Mouse (Mus musculus): ENCODE results near the gene Gpr88.

DNA sequence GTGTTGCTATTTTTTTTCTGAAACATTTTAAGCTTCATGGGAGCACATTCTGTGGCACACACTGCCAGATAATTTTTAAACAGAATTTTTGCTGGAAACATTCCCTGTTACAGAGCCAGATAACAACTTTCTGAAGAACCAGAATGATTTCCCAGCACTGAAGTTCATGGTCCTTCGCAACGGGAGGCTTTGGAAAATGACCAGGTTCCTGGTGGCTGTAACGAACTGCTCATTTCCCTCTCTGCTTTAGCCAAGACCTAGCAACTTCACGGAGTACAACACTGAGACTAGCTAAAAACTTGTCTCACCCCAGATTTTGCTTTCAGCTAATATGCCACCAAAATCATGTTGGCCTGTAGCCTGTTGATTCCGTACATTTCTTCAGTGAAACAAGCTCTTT, 9.8 kb upstream of the Gpr88 start:
- no peak for TF ChIP-seq ZC3H11A (IDR thresholded peaks at IDR 0.05; ENCODE audit: borderline replicate concordance, low read depth, low read length)
- no peak for TF ChIP-seq CHD2 (IDR thresholded peaks at IDR 0.05; ENCODE audit: low read depth, low read length)
- TF ChIP-seq HCFC1 (IDR thresholded peaks at IDR 0.05; ENCODE audit: borderline replicate concordance, insufficient read depth, low read length), result no peak

Data from ES-E14 (cell line).